Mouse (Mus musculus) embryonic fibroblast, embryonic 13.5 days (primary cell): ENCODE results near the gene B3galt1.

Experiments used
- CTCF ChIP-seq: IDR thresholded peaks from 2 replicates; pipeline ENCODE4 v1.5.1; 2011; ENCODE audit warnings: mild to moderate bottlenecking, control low read depth, low read length, moderate library complexity, borderline replicate concordance; ENCODE audit not compliant: insufficient read depth
- POLR2A ChIP-seq: IDR thresholded peaks from 2 replicates; pipeline ENCODE4 v1.6.1; 2011; ENCODE audit warnings: low read depth, mild to moderate bottlenecking, control low read depth, low read length, moderate library complexity

DNA sequence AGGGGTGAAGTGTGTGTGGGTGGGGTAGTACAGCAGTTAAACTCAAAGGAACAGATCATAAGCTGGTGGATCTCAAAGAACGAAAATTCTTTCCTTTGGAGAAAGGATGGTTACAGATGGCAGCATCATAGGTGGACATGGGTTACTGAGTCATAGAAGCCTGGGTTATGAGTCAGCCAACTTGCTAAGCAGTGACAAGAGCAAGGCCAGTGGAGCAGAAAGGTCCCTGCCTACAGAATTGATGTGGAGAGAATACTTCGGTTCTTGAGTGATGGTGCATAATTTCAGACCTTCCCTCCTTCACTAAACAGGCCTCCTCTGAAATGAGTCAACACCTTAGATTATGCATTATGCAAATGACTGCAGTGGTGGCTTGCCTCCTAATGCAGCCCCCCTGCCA, 525.9 kb downstream of the B3galt1 start:
- TF ChIP-seq CTCF (no peak), POLR2A (no peak)
